Comparison of ENCODE assay signal across 17 mouse cellular contexts in the genomic region with DNA sequence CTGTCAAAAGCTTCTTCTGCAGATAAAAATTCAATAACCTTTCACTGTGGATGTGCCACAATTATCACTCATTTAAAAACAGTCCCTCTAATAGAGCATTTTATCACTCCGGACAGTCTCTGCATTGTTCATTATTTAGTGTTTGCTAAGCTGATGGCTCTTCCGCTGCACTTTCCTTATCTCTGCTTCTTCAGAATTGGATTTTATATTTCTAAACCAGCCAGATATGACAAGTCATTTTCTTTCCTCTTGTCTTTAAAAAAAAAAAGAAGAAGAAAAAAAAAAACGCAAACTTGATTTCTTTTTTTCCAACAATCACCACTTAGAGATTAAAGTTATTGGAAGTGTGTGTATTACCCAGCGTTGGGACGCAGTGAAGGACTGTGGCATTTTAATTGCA.
DNase-seq lines count a peak whose midpoint lies in the region; ATAC-seq and TF ChIP-seq lines count a peak whose summit lies in the region.
"Had no signal": no experiment of that assay in that cellular context is flagged by ENCODE, and none has a peak within 500 bp of the region (broad histone marks: within the 10 kb centered on the region; RNA-seq: fewer than 3 reads in every experiment).

No protein-coding gene starts in this region.

- peak; percentile 31 to 50; a peak in 2 of 4 replicates for TF ChIP-seq EP300 in MEL (IDR thresholded peaks at IDR 0.05; ENCODE audit: low read depth in 1 of 2, low read length in 2 of 2)

- H3K27ac ChIP-seq in forebrain, embryonic 13.5 days = peak overlapping the region; percentile 66
- H3K27ac ChIP-seq in forebrain, embryonic 10.5 days = no peak overlapping the region
- peak overlapping the region; percentile 85 for H3K27ac ChIP-seq in forebrain, embryonic 15.5 days (replicated peaks)
- H3K27ac ChIP-seq in forebrain, embryonic 11.5 days (ENCODE audit: low read depth, low read length) = no peak overlapping the region
- H3K27ac ChIP-seq in MEL (ENCODE audit: control insufficient read depth, low read depth, low read length) = no peak overlapping the region
- H3K27ac ChIP-seq: embryonic facial prominence, embryonic 10.5 days; embryonic facial prominence, embryonic 12.5 days had no signal

- no peak for ATAC-seq in forebrain, embryonic 13.5 days
- ATAC-seq in forebrain, embryonic 15.5 days (replicated peaks) = no peak
- ATAC-seq in forebrain, embryonic 11.5 days (replicated peaks; ENCODE audit: low FRiP score) = no peak
- no peak for ATAC-seq in erythroid progenitor cell, adult 5-6 weeks (replicated peaks; ENCODE audit: low FRiP score, poor library complexity, severe bottlenecking)
- ATAC-seq: activated CD4-positive, CD25-positive, alpha-beta regulatory T cell, adult 4 months; Patski had no signal

- H3K4me3 ChIP-seq in forebrain, embryonic 13.5 days = no peak overlapping the region
- no peak overlapping the region for H3K4me3 ChIP-seq in forebrain, embryonic 10.5 days
- H3K4me3 ChIP-seq in forebrain, embryonic 15.5 days = no peak overlapping the region
- H3K4me3 ChIP-seq in forebrain, embryonic 11.5 days (ENCODE audit: low read depth, low read length) = no peak overlapping the region
- no peak overlapping the region for H3K4me3 ChIP-seq in MEL (ENCODE audit: control insufficient read depth in 1 of 2, insufficient read depth in 1 of 2, low read depth in 2 of 2, low read length in 2 of 2)
- H3K4me3 ChIP-seq: embryonic facial prominence, embryonic 10.5 days; embryonic facial prominence, embryonic 12.5 days had no signal

- H3K4me2 ChIP-seq in forebrain, embryonic 13.5 days = no peak overlapping the region
- no peak overlapping the region for H3K4me2 ChIP-seq in forebrain, embryonic 15.5 days (replicated peaks)
- no peak overlapping the region for H3K4me2 ChIP-seq in forebrain, embryonic 11.5 days (ENCODE audit: low read depth, low read length, severe bottlenecking)
- H3K4me2 ChIP-seq: embryonic facial prominence, embryonic 12.5 days had no signal

- no peak for TF ChIP-seq RAD21 in MEL (IDR thresholded peaks at IDR 0.05; ENCODE audit: low read depth, low read length)

- no peaks in the 10 kb centered on the region for H3K79me2 ChIP-seq in MEL (ENCODE audit: control insufficient read depth, insufficient read depth, low read length, poor library complexity)

- no peak for DNase-seq in forebrain, embryonic 10.5 days (ENCODE audit: extremely low spot score, low spot score)
- DNase-seq in forebrain, embryonic 11.5 days (ENCODE audit: low spot score) = no peak
- DNase-seq in MEL (ENCODE audit: low read depth, low spot score) = peak; percentile 28
- DNase-seq: adrenal gland, adult 8-10 months; adrenal gland, postnatal 14 days; adrenal gland, postnatal 36 days; cerebellum, adult 11-12 months; cerebellum, adult 2 months; cerebellum, adult 9-10 months; cerebellum, postnatal 25 days had no signal

- no peak for TF ChIP-seq POLR2A in MEL (IDR thresholded peaks at IDR 0.05; ENCODE audit: control insufficient read depth in 1 of 2, insufficient read depth in 1 of 2, low read depth in 1 of 2, low read length in 2 of 2, poor library complexity in 1 of 2)

- H3K4me1 ChIP-seq in forebrain, embryonic 13.5 days = peaks cover 63% of the 10 kb centered on the region
- peaks cover 52% of the 10 kb centered on the region for H3K4me1 ChIP-seq in forebrain, embryonic 10.5 days
- H3K4me1 ChIP-seq in forebrain, embryonic 15.5 days = peaks cover 57% of the 10 kb centered on the region
- H3K4me1 ChIP-seq in forebrain, embryonic 11.5 days (replicated peaks; ENCODE audit: control insufficient read depth, insufficient read depth, low read length) = no peaks in the 10 kb centered on the region
- peaks cover 2 to 4% of the 10 kb centered on the region in 2 experiments; a peak in 1 of 4 replicates for H3K4me1 ChIP-seq in MEL (ENCODE audit: control insufficient read depth in 1 of 2, insufficient read depth in 2 of 2, low read length in 2 of 2)

- H3K27me3 ChIP-seq in forebrain, embryonic 13.5 days = no peaks in the 10 kb centered on the region
- H3K27me3 ChIP-seq in forebrain, embryonic 10.5 days (ENCODE audit: poor library complexity, severe bottlenecking) = no peaks in the 10 kb centered on the region
- H3K27me3 ChIP-seq in forebrain, embryonic 15.5 days = no peaks in the 10 kb centered on the region
- no peaks in the 10 kb centered on the region for H3K27me3 ChIP-seq in forebrain, embryonic 11.5 days (ENCODE audit: control insufficient read depth, insufficient read depth, low read length)
- no peaks in the 10 kb centered on the region for H3K27me3 ChIP-seq in MEL (ENCODE audit: control insufficient read depth in 1 of 2, insufficient read depth in 2 of 2, low read length in 2 of 2)
- H3K27me3 ChIP-seq: embryonic facial prominence, embryonic 12.5 days; Patski had no signal

- TF ChIP-seq CTCF in MEL (IDR thresholded peaks at IDR 0.05 in 2 of 3, conservative IDR thresholded peaks at IDR 0.05 in 1 of 3; ENCODE audit: control insufficient read depth in 1 of 3, insufficient read depth in 1 of 3, low read depth in 2 of 3, low read length in 3 of 3, poor library complexity in 1 of 3, severe bottlenecking in 1 of 3) = no peak

- H3K9me3 ChIP-seq in forebrain, embryonic 13.5 days (replicated peaks) = no peaks in the 10 kb centered on the region
- H3K9me3 ChIP-seq in forebrain, embryonic 10.5 days = no peaks in the 10 kb centered on the region
- H3K9me3 ChIP-seq in forebrain, embryonic 15.5 days = no peaks in the 10 kb centered on the region
- H3K9me3 ChIP-seq in forebrain, embryonic 11.5 days (ENCODE audit: control insufficient read depth, low read length) = no peaks in the 10 kb centered on the region
- H3K9me3 ChIP-seq in MEL (replicated peaks; ENCODE audit: insufficient read depth, low read length) = no peaks in the 10 kb centered on the region
- H3K9me3 ChIP-seq: embryonic facial prominence, embryonic 10.5 days; embryonic facial prominence, embryonic 12.5 days had no signal

- H3K36me3 ChIP-seq in forebrain, embryonic 13.5 days (ENCODE audit: poor library complexity, severe bottlenecking) = no peaks in the 10 kb centered on the region
- H3K36me3 ChIP-seq in forebrain, embryonic 10.5 days (replicated peaks) = no peaks in the 10 kb centered on the region
- no peaks in the 10 kb centered on the region for H3K36me3 ChIP-seq in forebrain, embryonic 15.5 days
- no peaks in the 10 kb centered on the region for H3K36me3 ChIP-seq in forebrain, embryonic 11.5 days (ENCODE audit: control insufficient read depth, insufficient read depth, low read length)
- peaks cover 0 to 21% of the 10 kb centered on the region in 2 experiments; a peak in 2 of 4 replicates for H3K36me3 ChIP-seq in MEL (ENCODE audit: control insufficient read depth in 1 of 2, insufficient read depth in 2 of 2, low read length in 2 of 2)
- H3K36me3 ChIP-seq: embryonic facial prominence, embryonic 10.5 days; embryonic facial prominence, embryonic 12.5 days had no signal

- 72% methylated on average over 5 of the region's 5 CpGs for WGBS in forebrain, embryonic 13.5 days
- 90% methylated on average over 5 of the region's 5 CpGs for WGBS in forebrain, embryonic 10.5 days
- 65% methylated on average over 5 of the region's 5 CpGs for WGBS in forebrain, embryonic 15.5 days
- WGBS in forebrain, embryonic 11.5 days = 77% methylated on average over 5 of the region's 5 CpGs

- H3K9ac ChIP-seq in forebrain, embryonic 13.5 days = no peak overlapping the region
- no peak overlapping the region for H3K9ac ChIP-seq in forebrain, embryonic 15.5 days (replicated peaks)
- H3K9ac ChIP-seq in forebrain, embryonic 11.5 days (ENCODE audit: low read length) = no peak overlapping the region
- H3K9ac ChIP-seq in MEL (ENCODE audit: control insufficient read depth, low read depth, low read length, poor library complexity, severe bottlenecking) = no peak overlapping the region
- H3K9ac ChIP-seq: embryonic facial prominence, embryonic 12.5 days had no signal

TF ChIP-seq in MEL, 35 proteins besides CTCF, POLR2A, EP300 and RAD21:
- TF ChIP-seq ZNF384 (IDR thresholded peaks at IDR 0.05; ENCODE audit: low read depth, low read length) = peak; percentile 89
- TF ChIP-seq GABPA (IDR thresholded peaks at IDR 0.05; ENCODE audit: low read depth, low read length) = no peak
- TF ChIP-seq GATA1 (IDR thresholded peaks at IDR 0.05; ENCODE audit: low read depth, low read length) = peak; percentile 75; the same call in 1 of the 2 replicates
- TF ChIP-seq POLR2AphosphoS2 (IDR thresholded peaks at IDR 0.05; ENCODE audit: low read length) = no peak
- peak; percentile 69 for TF ChIP-seq RCOR1 (IDR thresholded peaks at IDR 0.05; ENCODE audit: low read depth, low read length)
- TF ChIP-seq MEF2A (IDR thresholded peaks at IDR 0.05; ENCODE audit: extremely low read depth, insufficient replicate concordance, low read depth, low read length, poor library complexity, severe bottlenecking) = no peak

Comparison
In these comparisons a context has a peak if more than half of its experiments do, and no peak if none do; other contexts are left out.
1. H3K27ac ChIP-seq: peak in forebrain, embryonic 13.5 days (single experiment) and forebrain, embryonic 15.5 days (single experiment); none in forebrain, embryonic 10.5 days (single experiment), forebrain, embryonic 11.5 days (single experiment) and MEL (single experiment).